Mouse (Mus musculus) spleen, postnatal 4 days (tissue): ENCODE measurements at regions not wholly inside any gene's neighbourhood (a gene's known extent, or its start where the extent isn't known, plus 50 kb on each side); places are given as distances from the start of the nearest gene placed in this dataset.

ENCODE experiments used
- DNase-seq, 2 experiments: peaks; one replicate each; pipeline ENCODE4 v3.0.0; 2022; ENCODE audit warnings: low spot score in 2 of 2

- DNase-seq = no peak
These were observed 84.8 kb upstream of the Calm2 start for GRCm38 (mm10) chr17:87531411-87532157.

GRCm38 (mm10) chr17:87532158-87532545 is 85.4 kb upstream of the Calm2 start:
- DNase-seq = no peak

- DNase-seq = no peak
These were observed 86.0 kb upstream of the Calm2 start for GRCm38 (mm10) chr17:87532762-87533161.

GRCm38 (mm10) chr17:87549568-87549967 is 86.2 kb upstream of the Epcam start:
- DNase-seq = no peak

- DNase-seq = no peak
These were observed 85.1 kb upstream of the Epcam start for GRCm38 (mm10) chr17:87550518-87551164.

- DNase-seq = no peak
These were observed 81.2 kb upstream of the Epcam start for GRCm38 (mm10) chr17:87554561-87554960.

- DNase-seq = no peak
These were observed 77.4 kb upstream of the Epcam start for GRCm38 (mm10) chr17:87558419-87558818.

- no peak for DNase-seq
These were observed 76.1 kb upstream of the Epcam start for GRCm38 (mm10) chr17:87559641-87560040.

- DNase-seq = no peak
These were observed 74.9 kb upstream of the Epcam start for GRCm38 (mm10) chr17:87560923-87561322.

- no peak for DNase-seq
These were observed 72.4 kb upstream of the Epcam start for GRCm38 (mm10) chr17:87563375-87563774.

GRCm38 (mm10) chr17:87565631-87566030 is 70.1 kb upstream of the Epcam start:
- no peak for DNase-seq

GRCm38 (mm10) chr17:87566296-87566695 is 69.5 kb upstream of the Epcam start:
- DNase-seq = no peak

- no peak for DNase-seq
These were observed 68.8 kb upstream of the Epcam start for GRCm38 (mm10) chr17:87566996-87567395.

GRCm38 (mm10) chr17:87567475-87567874 is 68.3 kb upstream of the Epcam start:
- DNase-seq = no peak

GRCm38 (mm10) chr17:87569981-87570380 is 65.8 kb upstream of the Epcam start:
- DNase-seq = no peak

GRCm38 (mm10) chr17:87570676-87571344 is 65.0 kb upstream of the Epcam start:
- no peak for DNase-seq

- peak; percentile 83 to 95 for DNase-seq
These were observed 64.3 kb upstream of the Epcam start for GRCm38 (mm10) chr17:87571345-87571932.

GRCm38 (mm10) chr17:87583575-87583974 is 52.2 kb upstream of the Epcam start:
- DNase-seq = no peak

GRCm38 (mm10) chr17:87585355-87585754 is 50.4 kb upstream of the Epcam start:
- DNase-seq = no peak
